Mouse (Mus musculus) liver, postnatal 0 days (tissue): Measurements from ENCODE around the gene Capn7.

Experiments used
- CTCF ChIP-seq: sonication (generic); IDR thresholded peaks from 2 replicates; pipeline ENCODE4 v1.5.1; 2016; ENCODE audit warnings: antibody characterized with exemption, low read depth
- EP300 ChIP-seq: IDR thresholded peaks from 2 replicates; pipeline ENCODE4 v1.6.1; 2016; ENCODE audit warnings: antibody characterized with exemption, low read depth, mild to moderate bottlenecking

GRCm38 (mm10) chr14:31336369-31337155 is at the start of gene Capn7:
- TF ChIP-seq CTCF, result peak; percentile 71
- TF ChIP-seq EP300, result no peak
